Mouse (Mus musculus) stomach, postnatal 0 days (tissue): ENCODE measurements around the gene Nr2f6.

Source experiments
- CTCF ChIP-seq: IDR thresholded peaks from 2 replicates; pipeline ENCODE4 v1.5.1; 2016; ENCODE audit warnings: antibody characterized with exemption, low read depth, mild to moderate bottlenecking, moderate library complexity
- EP300 ChIP-seq: optimal IDR thresholded peaks from 2 replicates; pipeline ENCODE3; 2016; ENCODE audit warnings: antibody characterized with exemption

GRCm38 (mm10) chr8:71395071-71395470 is 13.3 kb upstream of the Nr2f6 start:
- TF ChIP-seq EP300 (no peak), CTCF (no peak)
